Mouse (Mus musculus) bone marrow macrophage, adult 2 months (primary cell): ENCODE measurements around the gene D930048N14Rik.
A peak's percentile ranks its signal among the peaks of the same experiment; 100 is the strongest.

Experiments used
- CTCF ChIP-seq: IDR thresholded peaks from 2 replicates; pipeline ENCODE4 v1.5.1; 2012; ENCODE audit warnings: low read depth, mild to moderate bottlenecking, low read length, moderate library complexity
- POLR2A ChIP-seq: IDR thresholded peaks from 2 replicates; pipeline ENCODE4 v1.6.1; 2012; ENCODE audit warnings: mild to moderate bottlenecking, low read depth, low read length, borderline replicate concordance

DNA sequence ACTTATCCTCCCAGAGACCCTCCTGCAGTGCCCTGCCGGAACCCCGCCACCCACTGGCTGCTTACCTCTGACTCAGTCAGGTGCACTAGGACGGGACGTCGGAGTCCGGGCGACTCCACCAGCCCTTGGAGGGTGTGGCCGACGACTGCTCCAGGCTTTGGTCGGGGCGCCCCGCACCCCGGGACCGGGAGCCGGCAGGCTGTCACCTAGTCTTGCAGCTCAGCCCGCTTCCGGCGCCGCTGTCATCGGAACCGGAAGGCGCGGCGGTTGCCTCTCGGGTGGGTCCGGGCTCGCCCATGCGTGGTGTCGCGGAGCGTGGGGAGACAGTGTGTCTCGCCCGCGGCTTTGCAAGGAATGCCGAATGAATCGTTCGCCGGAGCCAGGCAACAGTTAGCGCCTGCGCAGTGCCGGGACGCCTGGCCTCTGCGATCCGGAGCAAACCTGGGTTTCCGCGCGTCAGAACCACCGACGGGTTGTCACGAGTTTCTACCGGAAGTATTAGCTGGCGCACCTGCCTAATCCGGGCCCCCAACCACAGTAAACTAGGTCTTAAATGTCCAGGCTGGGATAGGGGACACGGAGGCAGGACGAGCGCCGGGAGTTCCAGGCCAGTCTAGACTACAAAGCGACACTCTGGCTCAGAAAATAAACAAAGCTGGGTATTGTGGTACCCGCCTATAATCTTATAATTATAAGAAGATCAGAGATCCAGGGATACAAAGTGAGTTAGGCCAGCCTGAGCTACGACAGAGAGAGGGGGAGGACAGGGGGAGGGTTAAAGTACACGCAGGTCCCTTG lies 15.0 kb upstream of the D930048N14Rik start, which contains the start of gene Rmnd5b:
- TF ChIP-seq CTCF: no peak
- peak; percentile 32; the same call in 1 of the 2 replicates for TF ChIP-seq POLR2A
